Mouse (Mus musculus) heart, postnatal 14 days (tissue): ENCODE results near the gene Csrp3. TPM values are rescaled to one million over a fixed set of nuclear protein-coding genes. Genes with fewer than 3 reads are reported as not detected.

Source experiments
- DNase-seq, 2 experiments: peaks; one replicate each; pipeline ENCODE4 v3.0.0; 2021 to 2022
- intact Hi-C: fragments of 180-260 bp; cut with DNase I; formaldehyde crosslinking; loops from one replicate; pipeline ENCODE4 v1.15.1; 2025
- total RNA-seq, 2 experiments: library from RNA; stranded (reverse); gene quantifications; 2 replicates each; pipeline ENCODE4 v1.2.3; 2021

Csrp3 gene
- total RNA-seq, 2 experiments from 2014 or later, result 1,478 to 1,683 TPM

DNA sequence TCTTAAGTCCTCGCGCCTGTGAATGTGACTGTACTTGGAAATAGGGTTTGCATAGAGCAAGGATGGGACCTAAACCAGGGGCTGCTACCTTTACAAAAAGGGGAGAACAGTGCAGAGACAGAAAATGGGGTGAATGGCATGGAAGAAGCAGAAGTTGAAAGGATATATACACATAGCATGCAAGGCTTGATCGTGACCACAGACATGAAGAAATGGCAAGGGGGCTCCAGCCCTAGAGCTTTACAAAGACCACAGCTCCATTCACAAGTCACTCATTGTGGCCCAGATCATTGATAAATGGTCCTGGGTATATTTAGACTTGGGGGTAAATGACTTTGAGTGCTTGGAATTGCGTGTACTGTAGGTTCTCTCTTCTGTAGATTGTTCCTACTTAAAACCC is 65.4 kb downstream of the Csrp3 start:
- DNase-seq, result no peak
- intact Hi-C loops, result no loop called here

Other genes with a start within 250 kb of the Csrp3 start
- gene Mrgprb3, start 204.2 kb downstream of the Csrp3 start, total RNA-seq, result not detected
- gene Zdhhc13, start 59.0 kb downstream of the Csrp3 start, total RNA-seq, result 10 to 100 TPM; 11.1 to 12.6 TPM
- gene E2f8, start 33.6 kb upstream of the Csrp3 start, total RNA-seq, result 1 to 10 TPM; 1.8 to 3.3 TPM
- 10 to 100 TPM; 60.0 to 64.1 TPM for gene Nav2, start 60.7 kb upstream of the Csrp3 start, total RNA-seq